Mouse (Mus musculus): ENCODE measurements around the gene Rgl2. TPM values are rescaled to one million over a fixed set of nuclear protein-coding genes. Genes with fewer than 3 reads are reported as not detected.

Gene Rgl2
- total and polyA plus RNA-seq, 3 experiments: 24.9 to 43.6 TPM; not detected in 1

- DNase-seq (ENCODE audit: low read depth, low spot score): no peak
- peaks cover 21 to 47% of the 10 kb centered on the region in 2 experiments for H3K4me1 ChIP-seq (ENCODE audit: control insufficient read depth in 1 of 2, insufficient read depth in 2 of 2, low read length in 2 of 2)
- H3K27ac ChIP-seq (ENCODE audit: control insufficient read depth, low read depth, low read length): no peak overlapping the region
- TF ChIP-seq ZNF384 (IDR thresholded peaks at IDR 0.05; ENCODE audit: low read depth, low read length) (peak; percentile 50), USF1 (IDR thresholded peaks at IDR 0.05; ENCODE audit: low read depth, low read length) (no peak)
- no peaks in the 10 kb centered on the region for H3K79me2 ChIP-seq (ENCODE audit: control insufficient read depth, insufficient read depth, low read length, poor library complexity)
- no peaks in the 10 kb centered on the region for H3K9me3 ChIP-seq (replicated peaks; ENCODE audit: insufficient read depth, low read length)
- H3K36me3 ChIP-seq (ENCODE audit: control insufficient read depth in 1 of 2, insufficient read depth in 2 of 2, low read length in 2 of 2): peaks cover 0 to 30% of the 10 kb centered on the region in 2 experiments; a peak in 2 of 4 replicates
- H3K27me3 ChIP-seq (ENCODE audit: control insufficient read depth in 1 of 2, insufficient read depth in 2 of 2, low read length in 2 of 2): no peaks in the 10 kb centered on the region
- H3K9ac ChIP-seq (ENCODE audit: control insufficient read depth, low read depth, low read length, poor library complexity, severe bottlenecking): no peak overlapping the region
- no peak overlapping the region for H3K4me3 ChIP-seq (ENCODE audit: control insufficient read depth in 1 of 2, insufficient read depth in 1 of 2, low read depth in 2 of 2, low read length in 2 of 2)
Observed at GRCm38 (mm10) chr17:33900989-33901314, 28.4 kb upstream of the Rgl2 start.

GRCm38 (mm10) chr17:33901653-33902052, 27.7 kb upstream of the Rgl2 start:
- Histone ChIP-seq H3K36me3 (ENCODE audit: control insufficient read depth in 1 of 2, insufficient read depth in 2 of 2, low read length in 2 of 2) (peaks cover 0 to 30% of the 10 kb centered on the region in 2 experiments; a peak in 2 of 4 replicates), H3K9me3 (replicated peaks; ENCODE audit: insufficient read depth, low read length) (no peaks in the 10 kb centered on the region), H3K9ac (ENCODE audit: control insufficient read depth, low read depth, low read length, poor library complexity, severe bottlenecking) (no peak overlapping the region), H3K27ac (ENCODE audit: control insufficient read depth, low read depth, low read length) (no peak overlapping the region), H3K4me3 (ENCODE audit: control insufficient read depth in 1 of 2, insufficient read depth in 1 of 2, low read depth in 2 of 2, low read length in 2 of 2) (peak overlapping the region in 1 of 2 experiments; percentile 45; a peak in 1 of 4 replicates), H3K4me1 (ENCODE audit: control insufficient read depth in 1 of 2, insufficient read depth in 2 of 2, low read length in 2 of 2) (peaks cover 21 to 47% of the 10 kb centered on the region in 2 experiments), H3K79me2 (ENCODE audit: control insufficient read depth, insufficient read depth, low read length, poor library complexity) (no peaks in the 10 kb centered on the region), H3K27me3 (ENCODE audit: control insufficient read depth in 1 of 2, insufficient read depth in 2 of 2, low read length in 2 of 2) (no peaks in the 10 kb centered on the region)
- no peak for TF ChIP-seq POLR2AphosphoS2 (IDR thresholded peaks at IDR 0.05; ENCODE audit: low read length)
- TF ChIP-seq ZKSCAN1 (IDR thresholded peaks at IDR 0.05; ENCODE audit: low read depth, low read length): no peak
- TF ChIP-seq NRF1 (IDR thresholded peaks at IDR 0.05; ENCODE audit: insufficient read depth, low read depth, low read length, poor library complexity, severe bottlenecking): no peak
- no peak for TF ChIP-seq USF2 (IDR thresholded peaks at IDR 0.05; ENCODE audit: borderline replicate concordance in 1 of 2, insufficient read depth in 1 of 2, low read depth in 1 of 2, low read length in 2 of 2)
- no peak for TF ChIP-seq GATA1 (IDR thresholded peaks at IDR 0.05; ENCODE audit: low read depth, low read length)
- no peak for DNase-seq (ENCODE audit: low read depth, low spot score)

- Histone ChIP-seq H3K4me1 (ENCODE audit: control insufficient read depth in 1 of 2, insufficient read depth in 2 of 2, low read length in 2 of 2) (peaks cover 21 to 47% of the 10 kb centered on the region in 2 experiments), H3K27me3 (ENCODE audit: control insufficient read depth in 1 of 2, insufficient read depth in 2 of 2, low read length in 2 of 2) (no peaks in the 10 kb centered on the region), H3K9me3 (replicated peaks; ENCODE audit: insufficient read depth, low read length) (no peaks in the 10 kb centered on the region), H3K36me3 (ENCODE audit: control insufficient read depth in 1 of 2, insufficient read depth in 2 of 2, low read length in 2 of 2) (peaks cover 0 to 30% of the 10 kb centered on the region in 2 experiments; a peak in 2 of 4 replicates), H3K79me2 (ENCODE audit: control insufficient read depth, insufficient read depth, low read length, poor library complexity) (no peaks in the 10 kb centered on the region), H3K4me3 (ENCODE audit: control insufficient read depth in 1 of 2, insufficient read depth in 1 of 2, low read depth in 2 of 2, low read length in 2 of 2) (peak overlapping the region in 1 of 2 experiments; percentile 45; a peak in 2 of 4 replicates), H3K27ac (ENCODE audit: control insufficient read depth, low read depth, low read length) (peak overlapping the region; percentile 55), H3K9ac (ENCODE audit: control insufficient read depth, low read depth, low read length, poor library complexity, severe bottlenecking) (peak overlapping the region; percentile 17; the same call in 1 of the 2 replicates)
- TF ChIP-seq EP300 (IDR thresholded peaks at IDR 0.05; ENCODE audit: low read depth in 1 of 2, low read length in 2 of 2) (0 out of 4 replicates have a peak, but pooled peaks of 1 of the 2 experiments have one; percentile 27), SIN3A (IDR thresholded peaks at IDR 0.05; ENCODE audit: low read length) (0 out of 2 replicates have a peak, but pooled peaks have one; percentile 28), TBP (IDR thresholded peaks at IDR 0.05; ENCODE audit: low read depth, low read length) (no peak), MXI1 (IDR thresholded peaks at IDR 0.05; ENCODE audit: low read depth, low read length) (no peak), ZNF384 (IDR thresholded peaks at IDR 0.05; ENCODE audit: low read depth, low read length) (peak; percentile 67), TCF12 (IDR thresholded peaks at IDR 0.05; ENCODE audit: low read depth, low read length) (0 out of 2 replicates have a peak, but pooled peaks have one; percentile 13)
- DNase-seq (ENCODE audit: low read depth, low spot score): no peak
Observed at GRCm38 (mm10) chr17:33902079-33902478, 27.3 kb upstream of the Rgl2 start.
